Mouse (Mus musculus) left cerebral cortex, postnatal 25 days (tissue): ENCODE data around the gene Chchd4. TPM values are rescaled to one million over a fixed set of nuclear protein-coding genes. Genes with fewer than 3 reads are reported as not detected.
A peak's percentile ranks its signal among the peaks of the same experiment; 100 is the strongest.

Experiments
- DNase-seq, 2 experiments: peaks; one replicate each; pipeline ENCODE4 v3.0.0; 2022; ENCODE audit warnings: low spot score in 2 of 2, mixed read lengths in 1 of 2
- intact Hi-C: fragments of 180-260 bp; cut with DNase I; formaldehyde crosslinking; loops from one replicate; pipeline ENCODE4 v1.15.1; 2025
- total RNA-seq, 2 experiments: library from RNA; stranded (reverse); gene quantifications; 2 replicates each; pipeline ENCODE4 v1.2.3; 2021

Chchd4 gene
- 10 to 100 TPM; 19.5 to 20.9 TPM for total RNA-seq

DNA sequence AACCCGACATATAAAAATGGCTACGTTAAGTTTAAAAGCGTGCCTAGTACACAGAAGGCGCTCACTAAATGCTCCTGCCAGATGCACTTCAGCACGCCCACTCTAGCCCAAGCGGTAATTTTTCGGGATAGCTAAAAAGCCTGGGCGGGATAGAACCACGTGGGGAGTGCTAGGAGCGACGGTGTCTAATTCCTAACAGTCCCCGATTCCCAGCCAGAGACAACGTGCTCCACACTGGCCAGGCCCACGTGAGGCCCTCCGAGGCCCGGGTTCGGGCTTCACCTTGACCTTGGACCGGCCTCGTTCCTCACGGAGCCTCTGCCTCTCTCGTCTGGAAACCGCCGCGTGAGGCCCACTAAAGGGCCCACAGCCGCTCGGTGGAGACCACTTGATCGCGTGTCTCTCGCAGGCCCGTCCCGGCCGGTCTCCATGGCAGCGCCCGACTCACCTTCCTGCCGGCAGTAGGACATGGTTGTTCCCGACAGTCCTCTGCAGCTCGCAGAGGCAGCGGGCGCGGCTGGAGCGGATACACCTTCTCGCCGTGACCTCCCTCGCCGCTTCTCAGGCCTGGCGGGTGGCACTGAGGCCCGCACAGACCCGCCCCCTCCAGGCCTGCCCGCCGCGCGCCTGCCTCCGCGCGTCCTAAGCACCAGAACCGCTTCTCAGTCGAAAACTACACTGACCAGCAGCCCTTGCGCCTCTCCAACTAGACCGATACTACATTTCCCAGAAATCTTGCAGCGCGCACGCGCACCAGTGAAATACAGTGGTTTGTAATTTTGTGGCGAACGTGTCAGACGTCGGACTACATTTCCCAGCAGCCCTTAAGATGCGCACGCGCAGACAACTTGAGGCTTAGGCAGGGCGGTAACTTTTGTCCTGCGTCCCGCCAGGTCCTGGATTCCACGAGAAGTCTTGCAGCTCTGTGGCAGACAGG, at the start of gene Chchd4, which contains the start of gene Tmem43:
TSS of gene Chchd4 (minus strand) at position 679 of the 937 bp plus-strand sequence.
TSS of gene Tmem43 (plus strand) at position 836 of the 937 bp plus-strand sequence.
- intact Hi-C loops, result loop anchor here (1.0 kb wide), 1 partner anchor 42 kb away; the partner anchor contains the start of genes Lsm3 and Xpc
- peak; percentile 99 to 100 for DNase-seq

DNA sequence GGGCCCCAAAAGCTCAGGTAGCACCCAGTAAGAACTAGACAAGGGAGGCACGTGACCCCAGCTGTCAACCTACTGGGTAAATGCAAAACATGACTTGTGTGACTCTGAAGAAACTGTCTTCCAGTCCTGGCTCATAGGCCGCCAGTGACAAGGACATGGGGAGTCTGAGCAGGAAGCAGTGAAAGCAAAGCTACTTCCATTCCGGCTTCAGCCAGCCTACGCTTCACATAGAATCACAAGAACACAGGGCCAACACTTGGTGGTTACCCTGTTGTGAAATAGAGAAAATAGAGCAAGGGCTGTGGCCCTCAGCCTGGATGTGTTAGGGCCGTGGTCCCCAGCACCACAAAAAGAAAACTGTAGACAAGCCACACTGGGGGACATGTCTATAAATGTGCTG, 49.5 kb upstream of the Chchd4 start:
- intact Hi-C loops, result no loop called here
- no peak for DNase-seq

DNA sequence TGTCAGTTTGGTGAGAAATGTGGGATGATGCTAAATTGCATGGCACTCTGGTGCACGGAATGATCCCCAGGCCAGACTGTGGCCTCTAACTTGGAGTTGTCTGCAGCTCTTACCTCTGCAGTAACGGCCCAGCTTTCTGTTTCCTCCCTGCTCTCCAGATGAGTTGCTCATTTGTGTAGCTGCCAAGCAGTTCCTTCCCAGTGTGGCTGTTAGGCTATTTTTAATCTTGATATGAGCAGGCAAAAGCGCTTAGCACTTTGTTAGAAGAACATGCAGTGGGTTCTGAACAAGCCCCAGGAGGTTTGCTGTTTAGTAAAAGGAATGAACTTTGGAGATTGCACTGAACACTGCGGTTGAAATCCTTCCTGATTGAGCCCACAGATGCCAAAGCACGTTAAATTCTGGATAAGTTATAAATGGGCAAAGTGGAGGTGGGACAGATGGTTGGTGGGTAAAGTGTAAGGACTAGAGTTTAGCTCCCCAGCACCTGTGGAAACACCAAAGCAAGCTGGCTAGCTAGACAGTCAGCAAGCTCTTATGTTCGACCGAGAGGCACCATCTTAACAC, 45.2 kb upstream of the Chchd4 start:
- DNase-seq, result peak; percentile 20 to 87

DNA sequence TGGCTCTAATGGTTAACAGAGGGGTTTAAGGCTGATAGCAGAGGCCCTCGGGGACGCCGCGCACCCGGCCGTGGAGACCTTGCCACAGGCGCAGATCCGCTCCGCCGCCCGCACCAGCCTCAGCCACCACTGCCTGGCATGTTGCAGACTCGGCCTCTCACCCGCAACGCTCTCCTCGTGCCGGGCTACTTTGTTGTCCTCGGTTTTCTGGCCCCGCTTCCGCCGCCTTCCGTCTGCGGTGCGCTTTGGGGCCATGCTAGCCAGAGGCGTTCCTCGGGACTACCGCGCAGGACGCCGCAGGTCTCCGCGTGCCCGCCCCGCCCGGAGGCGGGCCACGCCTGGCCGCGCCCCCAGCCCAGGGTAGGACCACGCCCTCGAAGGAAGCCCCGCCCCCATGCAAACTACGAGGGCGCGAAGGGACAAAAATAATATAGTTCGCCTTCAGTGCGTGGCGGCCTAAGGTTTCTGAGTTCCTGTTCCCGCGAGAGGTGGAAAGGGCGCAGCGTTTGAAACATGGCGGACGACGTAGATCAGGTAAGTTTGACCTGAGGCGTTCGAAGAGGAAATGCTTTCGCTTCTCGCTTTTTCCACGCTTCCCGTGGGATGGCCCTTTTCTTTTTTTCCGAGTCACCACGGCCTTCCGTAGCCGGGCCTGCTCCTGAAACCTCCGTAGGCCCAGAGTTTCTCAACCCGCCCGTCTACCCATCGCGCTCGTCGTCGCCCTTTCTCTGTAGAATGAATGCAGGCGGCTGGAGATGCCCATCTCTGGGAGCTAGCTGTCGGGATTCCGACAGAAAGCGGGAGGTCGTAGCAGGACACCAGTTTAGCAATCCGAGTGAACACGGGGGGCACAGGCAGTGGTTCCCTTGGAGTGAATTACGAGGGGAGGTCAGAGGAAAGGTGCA, 42.5 kb upstream of the Chchd4 start, which contains the start of the genes Xpc and Lsm3:
TSS of gene Xpc (minus strand) at position 344 of the 905 bp plus-strand sequence.
TSS of gene Lsm3 (plus strand) at position 384 of the 905 bp plus-strand sequence.
- intact Hi-C loops, result loop anchor here (1.0 to 5.0 kb wide), 4 partner anchors 42 to 577 kb away; partner anchors contain the start of genes Chchd4, Nr2c2 and Tmem43
- DNase-seq, result peak; percentile 98 to 99

More for the DNA sequence above, 45.2 kb upstream of the Chchd4 start:
- intact Hi-C loops, result loop anchor here (5.0 kb wide), 2 partner anchors 169 to 574 kb away; partner anchors contain the start of gene Nr2c2

DNA sequence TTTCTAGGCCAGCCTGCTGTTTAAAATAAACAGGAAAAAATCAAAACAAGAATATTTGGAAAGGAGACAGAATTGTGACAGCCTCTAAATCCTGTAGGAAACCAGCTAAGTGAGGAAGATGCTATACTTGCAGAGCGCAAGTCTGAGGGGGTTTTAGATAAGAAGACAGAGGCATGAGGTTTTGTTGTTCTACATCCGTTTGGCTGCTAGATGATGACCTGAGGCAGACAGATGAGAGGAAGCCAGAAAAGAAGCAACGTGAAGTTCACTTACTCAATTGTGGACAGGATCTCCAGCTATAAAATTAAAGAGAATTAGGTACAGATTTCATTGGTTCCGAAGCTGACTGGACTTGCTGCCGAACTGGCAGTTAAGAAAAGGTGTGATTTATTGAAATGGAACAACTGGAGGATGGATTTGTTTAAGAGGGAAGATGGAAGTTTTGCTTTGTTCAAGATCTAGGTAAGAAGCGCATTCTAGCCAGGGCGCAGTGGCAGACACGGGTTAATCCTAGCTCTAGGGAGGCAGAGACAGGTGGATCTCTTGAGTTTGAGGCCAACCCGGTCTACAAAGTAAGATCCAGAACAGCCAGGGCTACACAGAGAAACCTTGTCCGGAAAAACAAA, 41.5 kb upstream of the Chchd4 start:
- intact Hi-C loops, result loop anchor here (1.0 to 5.0 kb wide), 4 partner anchors 42 to 577 kb away; partner anchors contain the start of genes Chchd4, Nr2c2 and Tmem43
- no peak for DNase-seq

DNA sequence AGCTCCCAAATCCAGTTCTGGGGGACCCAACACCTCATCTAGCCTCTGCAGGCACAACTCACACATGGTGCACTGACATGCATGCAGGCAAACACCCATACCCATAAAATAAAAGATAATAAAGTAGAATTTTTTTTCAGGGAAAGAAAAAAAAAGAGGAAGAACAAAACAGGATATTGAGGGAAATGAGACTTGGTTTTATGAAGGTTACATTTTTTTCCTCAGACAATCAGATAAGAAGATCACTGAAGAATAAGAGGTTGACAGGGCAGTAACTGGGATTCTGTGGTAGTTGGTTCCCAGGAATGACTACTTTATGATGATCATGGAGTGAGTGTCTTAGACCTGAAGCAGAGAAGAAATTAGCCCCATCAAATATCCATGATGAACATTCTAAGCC, 40.8 kb upstream of the Chchd4 start:
- intact Hi-C loops, result loop anchor here (2.0 kb wide), 1 partner anchor 73 kb away; no protein-coding TSS in a partner anchor

DNA sequence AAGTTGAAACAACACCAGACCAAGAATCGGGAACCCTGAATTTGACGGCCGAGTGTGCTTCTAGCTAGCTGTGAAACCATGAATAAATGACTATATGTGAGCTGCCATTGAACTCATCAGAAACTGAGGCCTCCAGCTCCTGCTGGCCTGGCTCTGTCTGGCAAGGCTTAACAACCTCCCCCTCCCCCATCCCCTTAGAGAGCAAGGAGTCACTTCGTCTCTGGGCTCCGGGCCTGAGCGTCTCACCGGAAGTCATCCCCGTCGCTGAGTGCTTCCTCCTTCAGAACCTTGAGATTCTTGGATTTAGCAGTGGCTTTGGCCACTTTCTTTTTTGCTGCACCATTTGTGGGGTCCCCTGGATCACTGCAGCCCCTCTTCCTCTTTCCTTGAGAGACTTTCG, 36.9 kb upstream of the Chchd4 start:
- no peak for DNase-seq
- intact Hi-C loops, result no loop called here

More for the DNA sequence above, 40.8 kb upstream of the Chchd4 start:
- DNase-seq, result no peak

DNA sequence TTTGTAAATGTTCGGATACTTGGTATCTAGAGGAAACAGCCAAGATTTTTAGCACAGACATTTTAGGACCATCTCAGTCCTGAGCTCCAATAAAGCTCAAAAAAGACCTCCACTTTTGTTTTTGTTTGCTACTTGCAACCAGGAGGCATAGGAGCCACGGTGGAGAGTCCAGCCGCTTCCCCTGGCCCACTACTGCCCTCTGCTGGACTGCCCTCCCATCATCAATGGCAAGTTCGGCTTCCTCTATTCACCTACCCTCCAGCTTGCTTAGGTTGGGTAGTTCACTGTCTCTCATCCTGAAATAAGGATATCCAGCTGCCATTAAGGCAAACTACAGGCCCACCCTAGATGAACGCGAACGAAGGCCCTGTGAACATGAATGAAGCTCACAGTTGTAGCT, 36.0 kb upstream of the Chchd4 start:
- intact Hi-C loops, result loop anchor here (5.0 kb wide), 1 partner anchor 222 kb away; no protein-coding TSS in a partner anchor
- DNase-seq, result peak; percentile 31 to 47

DNA sequence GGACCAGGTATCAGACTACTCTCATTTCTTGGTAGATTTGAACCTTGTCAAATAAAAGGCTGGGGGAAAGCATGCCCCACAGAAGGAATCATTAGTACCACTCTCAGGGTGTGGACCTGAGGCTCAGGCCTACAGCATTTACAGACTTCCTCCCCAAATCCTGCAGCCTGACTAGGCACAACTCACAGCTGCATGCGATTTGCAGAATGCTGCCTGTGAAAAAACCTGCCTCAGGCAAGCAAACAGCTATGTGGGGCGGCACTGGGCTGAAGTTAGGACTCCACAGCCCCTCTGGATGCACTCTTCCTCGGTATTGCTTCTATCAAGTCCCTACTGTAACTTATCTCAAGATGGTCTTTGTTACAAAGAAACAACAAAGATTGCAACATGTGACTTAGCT, 34.7 kb upstream of the Chchd4 start:
- intact Hi-C loops, result loop anchor here (5.0 kb wide), 1 partner anchor 221 kb away; no protein-coding TSS in a partner anchor

DNA sequence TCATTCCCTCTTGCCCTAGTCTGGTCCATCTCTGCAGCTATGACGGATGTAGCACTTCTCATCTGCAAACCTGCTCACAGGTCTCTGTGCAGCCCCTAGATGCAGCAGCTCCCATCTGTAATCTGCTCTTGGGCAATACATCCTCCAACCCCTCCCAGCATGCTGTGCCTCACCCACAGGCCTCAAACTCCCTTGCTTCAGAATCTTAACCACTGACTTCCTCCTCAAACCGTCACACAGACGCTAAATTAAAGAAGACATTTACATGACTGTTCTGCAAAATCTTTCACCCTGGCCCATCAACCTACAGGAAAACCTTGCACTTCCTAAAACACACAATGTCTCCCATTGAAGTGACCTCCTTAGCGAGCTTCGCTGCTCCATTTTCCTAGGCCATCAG, 32.7 kb upstream of the Chchd4 start:
- intact Hi-C loops, result loop anchor here (5.0 kb wide), 1 partner anchor 219 kb away; no protein-coding TSS in a partner anchor

More for the DNA sequence above, 34.7 kb upstream of the Chchd4 start:
- no peak for DNase-seq

DNA sequence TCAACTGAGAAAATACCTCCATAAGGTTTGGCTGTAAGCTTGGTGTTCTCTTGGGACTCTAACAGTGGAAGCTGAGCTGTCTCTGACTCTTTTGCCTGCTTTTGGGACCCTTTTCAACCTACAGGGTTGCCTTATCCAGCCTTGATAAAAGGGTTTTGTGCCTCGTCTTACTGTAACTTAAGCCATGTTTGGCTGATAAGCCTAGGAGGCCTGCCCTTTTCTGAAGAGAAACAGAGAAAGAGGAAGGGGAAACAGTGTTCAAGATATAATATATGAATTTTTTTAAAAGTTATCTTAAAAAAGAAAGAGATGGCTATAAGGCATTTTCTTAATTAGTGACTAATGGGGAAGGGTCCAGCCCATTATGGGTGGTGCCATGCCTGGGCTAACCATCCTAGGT, 30.0 kb upstream of the Chchd4 start:
- intact Hi-C loops, result no loop called here
- no peak for DNase-seq

More for the DNA sequence above, 32.7 kb upstream of the Chchd4 start:
- no peak for DNase-seq

DNA sequence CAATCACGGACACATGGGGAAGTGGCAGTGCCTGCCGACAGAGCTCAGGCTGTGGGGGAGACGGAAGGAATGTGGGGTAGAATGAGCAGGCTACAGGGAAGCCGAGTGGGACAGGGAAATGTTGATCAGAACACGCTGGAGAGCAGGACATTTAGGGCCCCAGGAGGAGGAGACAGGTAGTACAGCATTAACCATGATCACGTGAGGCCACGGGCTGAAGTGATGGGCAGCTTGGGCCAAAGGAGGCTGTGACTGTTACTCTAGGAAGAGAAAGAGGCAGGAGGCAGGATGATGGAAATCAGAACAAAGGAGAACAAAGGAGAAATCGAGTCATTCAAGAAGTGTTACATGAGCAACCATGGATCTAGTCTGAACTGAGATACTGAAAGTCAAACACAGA, 21.2 kb upstream of the Chchd4 start:
- no peak for DNase-seq
- intact Hi-C loops, result no loop called here

DNA sequence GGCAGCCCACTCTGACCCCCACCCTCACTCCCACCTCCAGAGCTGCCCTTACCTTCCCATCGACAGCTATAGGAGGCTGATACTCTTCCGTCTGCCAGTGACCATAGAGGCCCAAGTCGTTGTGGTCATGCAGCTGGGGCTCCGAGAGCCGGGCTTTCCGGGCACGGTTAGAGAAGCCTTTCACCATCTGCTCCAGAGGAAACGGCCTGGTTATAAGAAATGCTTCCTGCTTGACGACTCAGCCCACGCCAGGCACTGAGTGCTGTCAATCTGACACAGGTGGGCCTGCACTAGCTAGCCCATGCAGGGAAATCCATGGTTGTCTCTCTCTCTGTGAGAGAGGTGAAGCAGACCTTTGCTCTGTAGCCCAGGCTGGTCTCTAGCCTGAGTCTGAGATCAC, 19.7 kb upstream of the Chchd4 start:
- intact Hi-C loops, result no loop called here
- DNase-seq, result no peak

DNA sequence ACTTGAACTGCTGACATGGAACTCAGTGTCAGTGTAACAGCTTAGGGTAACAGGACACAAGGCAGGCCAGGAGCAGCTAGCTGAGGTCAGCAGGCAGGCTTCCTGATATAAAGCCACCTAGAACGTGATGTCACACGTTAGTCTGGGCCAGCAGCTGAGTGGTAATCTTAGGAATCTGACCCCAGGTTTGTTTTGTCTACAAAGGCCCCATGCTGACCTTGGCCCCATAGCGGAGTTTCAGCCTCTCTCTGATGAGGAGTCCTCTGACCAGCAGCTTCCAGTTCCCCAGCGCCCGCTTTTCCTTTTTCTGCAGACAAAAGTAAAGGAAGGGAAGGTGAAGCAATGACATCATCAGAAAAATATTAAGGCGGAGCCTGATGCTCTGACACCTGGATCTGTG, 17.7 kb upstream of the Chchd4 start:
- intact Hi-C loops, result no loop called here

DNA sequence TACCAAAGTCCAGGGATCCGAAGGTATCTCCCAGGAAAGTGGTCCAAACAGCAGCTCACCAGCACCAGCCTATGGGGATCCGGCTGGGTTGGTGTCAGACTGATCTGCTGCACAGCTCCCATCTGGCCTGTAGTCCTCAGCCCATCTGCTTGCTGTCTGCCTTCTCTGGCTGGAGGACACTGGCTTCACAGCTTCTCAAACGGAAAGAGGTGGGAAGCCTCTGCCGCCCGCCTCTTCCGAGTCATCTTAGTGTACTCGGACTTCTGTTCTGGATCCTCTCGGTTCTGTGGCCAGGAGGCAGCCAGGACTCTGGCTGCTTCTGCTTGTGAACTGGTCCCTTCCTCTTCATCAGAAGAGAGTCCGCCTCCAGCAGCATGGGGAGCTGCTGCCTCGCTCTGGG, 16.5 kb upstream of the Chchd4 start:
- DNase-seq, result peak; percentile 46 to 84
- intact Hi-C loops, result no loop called here

More for the DNA sequence above, 17.7 kb upstream of the Chchd4 start:
- DNase-seq, result no peak

DNA sequence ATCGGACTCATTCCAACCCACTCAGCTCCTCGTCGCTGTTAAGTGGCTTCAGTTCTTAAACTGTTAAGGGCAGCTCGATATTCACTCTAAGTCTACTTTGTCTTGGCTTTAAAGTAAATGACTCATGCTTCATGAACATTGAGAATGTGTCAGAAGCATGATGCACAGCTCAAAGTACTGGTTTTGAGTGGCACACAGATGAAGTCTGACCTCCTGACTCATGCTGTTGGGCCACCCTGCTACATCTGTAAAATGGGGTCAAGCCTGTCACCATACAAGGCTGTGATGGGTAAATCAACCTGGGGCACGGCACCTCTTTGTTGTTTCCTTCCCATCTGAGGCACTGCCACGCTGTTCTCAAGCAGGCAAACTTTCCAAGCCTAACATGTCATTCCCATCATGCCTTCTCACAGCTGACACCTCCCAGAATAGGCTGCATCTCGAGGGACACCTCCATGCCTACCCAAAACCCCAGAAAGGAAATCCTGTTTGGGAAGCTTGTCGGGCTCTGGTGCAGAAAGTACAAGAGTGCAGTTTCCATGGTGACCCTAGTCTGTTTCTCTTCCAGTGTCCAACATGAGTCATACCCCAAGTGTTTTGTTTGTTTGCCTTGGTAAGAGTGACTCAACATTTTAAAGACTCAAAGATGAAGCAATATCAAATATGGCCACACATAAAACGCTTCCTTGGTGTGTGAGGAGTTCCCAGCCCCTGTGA, 15.3 kb upstream of the Chchd4 start:
- intact Hi-C loops, result no loop called here
- DNase-seq, result peak; percentile 52 to 86

DNA sequence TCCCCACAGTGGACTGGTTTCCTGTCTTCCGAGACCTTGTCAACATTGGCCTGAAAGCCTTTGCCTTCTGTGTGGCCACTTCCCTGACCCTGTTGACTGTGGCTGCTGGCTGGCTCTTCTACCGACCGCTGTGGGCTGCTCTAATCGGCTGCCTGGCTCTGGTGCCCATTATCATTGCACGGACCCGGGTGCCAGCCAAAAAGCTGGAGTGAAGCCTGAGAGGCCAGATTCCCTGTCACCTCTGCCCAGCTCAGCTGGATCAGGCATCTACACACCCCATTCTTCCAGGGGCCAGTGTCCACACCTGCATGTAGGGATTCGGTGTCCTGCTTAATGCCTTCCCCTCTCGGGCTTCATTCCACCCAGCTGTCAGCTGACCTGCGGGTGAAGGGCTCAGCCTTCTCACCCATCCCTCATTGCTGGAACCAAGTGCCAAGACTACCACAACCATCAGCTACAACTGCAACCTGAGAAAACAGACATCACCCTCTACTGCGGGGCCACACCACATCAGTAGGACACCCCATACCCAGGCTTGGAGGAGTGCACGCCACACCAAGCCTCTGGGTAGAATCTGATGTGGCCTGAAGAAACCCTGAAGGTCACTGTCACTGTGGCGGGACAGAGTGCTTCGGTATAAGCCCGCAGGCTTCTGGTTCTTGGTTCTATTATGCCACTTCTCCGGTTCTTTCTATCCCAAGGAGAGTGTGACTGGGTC, 13.5 kb upstream of the Chchd4 start:
- intact Hi-C loops, result no loop called here
- no peak for DNase-seq
